Mouse (Mus musculus): ENCODE data around the gene Uck1. TPM values are rescaled to one million over a fixed set of nuclear protein-coding genes. Genes with fewer than 3 reads are reported as not detected.
A peak's percentile ranks its signal among the peaks of the same experiment; 100 is the strongest.

Uck1 gene
- polyA plus RNA-seq, 1 experiment from 2014 or later = 64.1 TPM

- no peak overlapping the region for H3K4me2 ChIP-seq (replicated peaks; ENCODE audit: low read depth, low read length)
- no peak overlapping the region for H3K9ac ChIP-seq (ENCODE audit: low read depth, low read length)
- no peak overlapping the region for H3K27ac ChIP-seq (ENCODE audit: low read depth, low read length)
- H3K4me1 ChIP-seq (replicated peaks; ENCODE audit: control insufficient read depth, insufficient read depth, low read length) = no peaks in the 10 kb centered on the region
- WGBS = 91% methylated on average over 3 of the region's 3 CpGs
- H3K36me3 ChIP-seq (ENCODE audit: control insufficient read depth, insufficient read depth, low read length) = peaks cover 5% of the 10 kb centered on the region; the same call in 1 of the 2 replicates
- no peak for ATAC-seq (ENCODE audit: low FRiP score)
- no peak overlapping the region for H3K4me3 ChIP-seq (ENCODE audit: low read depth, low read length)
- no peaks in the 10 kb centered on the region for H3K27me3 ChIP-seq (ENCODE audit: control insufficient read depth, insufficient read depth, low read length)
- H3K9me3 ChIP-seq (ENCODE audit: control insufficient read depth, low read length) = no peaks in the 10 kb centered on the region
- no peak for DNase-seq (ENCODE audit: low spot score)
These were observed 24.0 kb upstream of the Uck1 start for GRCm38 (mm10) chr2:32283986-32284385.

- peaks cover 5% of the 10 kb centered on the region; the same call in 1 of the 2 replicates for H3K36me3 ChIP-seq (ENCODE audit: control insufficient read depth, insufficient read depth, low read length)
- no peaks in the 10 kb centered on the region for H3K4me1 ChIP-seq (replicated peaks; ENCODE audit: control insufficient read depth, insufficient read depth, low read length)
- no peak overlapping the region for H3K27ac ChIP-seq (ENCODE audit: low read depth, low read length)
- DNase-seq (ENCODE audit: low spot score) = peak; percentile 76
- H3K4me3 ChIP-seq (ENCODE audit: low read depth, low read length) = no peak overlapping the region
- H3K9ac ChIP-seq (ENCODE audit: low read depth, low read length) = no peak overlapping the region
- no peaks in the 10 kb centered on the region for H3K27me3 ChIP-seq (ENCODE audit: control insufficient read depth, insufficient read depth, low read length)
- WGBS = 90% methylated on average over 1 of the region's 1 CpGs
- ATAC-seq (ENCODE audit: low FRiP score) = no peak
- H3K9me3 ChIP-seq (ENCODE audit: control insufficient read depth, low read length) = no peaks in the 10 kb centered on the region
- no peak overlapping the region for H3K4me2 ChIP-seq (replicated peaks; ENCODE audit: low read depth, low read length)
These were observed 22.8 kb upstream of the Uck1 start for GRCm38 (mm10) chr2:32282727-32283126.

DNA sequence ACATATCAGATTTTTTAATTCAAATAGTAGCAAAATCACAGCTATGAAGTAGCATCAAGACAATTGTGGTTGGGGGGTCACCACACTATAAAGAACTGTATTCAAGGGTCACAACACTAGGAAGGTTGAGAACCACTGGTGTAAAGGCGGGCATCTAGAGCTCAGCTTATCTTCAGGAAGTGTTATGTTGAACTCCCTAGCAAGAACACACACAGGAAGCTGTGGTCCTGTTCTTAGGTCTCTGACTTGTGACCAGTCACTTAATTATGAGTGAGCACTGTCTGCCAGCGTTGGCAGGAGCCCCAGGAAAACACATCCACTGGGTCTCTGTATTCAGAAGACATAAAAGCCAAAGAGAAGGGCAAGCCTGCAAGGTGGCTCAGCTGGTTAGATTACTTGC is 22.3 kb upstream of the Uck1 start:
- Histone ChIP-seq H3K4me3 (ENCODE audit: low read depth, low read length) (no peak overlapping the region), H3K4me1 (replicated peaks; ENCODE audit: control insufficient read depth, insufficient read depth, low read length) (no peaks in the 10 kb centered on the region), H3K27me3 (ENCODE audit: control insufficient read depth, insufficient read depth, low read length) (no peaks in the 10 kb centered on the region), H3K27ac (ENCODE audit: low read depth, low read length) (no peak overlapping the region), H3K9ac (ENCODE audit: low read depth, low read length) (no peak overlapping the region), H3K4me2 (replicated peaks; ENCODE audit: low read depth, low read length) (no peak overlapping the region), H3K36me3 (ENCODE audit: control insufficient read depth, insufficient read depth, low read length) (peaks cover 5% of the 10 kb centered on the region; the same call in 1 of the 2 replicates), H3K9me3 (ENCODE audit: control insufficient read depth, low read length) (no peaks in the 10 kb centered on the region)
- DNase-seq (ENCODE audit: low spot score) (no peak), ATAC-seq (ENCODE audit: low FRiP score) (no peak)
- 95% methylated on average over 2 of the region's 2 CpGs for WGBS

DNA sequence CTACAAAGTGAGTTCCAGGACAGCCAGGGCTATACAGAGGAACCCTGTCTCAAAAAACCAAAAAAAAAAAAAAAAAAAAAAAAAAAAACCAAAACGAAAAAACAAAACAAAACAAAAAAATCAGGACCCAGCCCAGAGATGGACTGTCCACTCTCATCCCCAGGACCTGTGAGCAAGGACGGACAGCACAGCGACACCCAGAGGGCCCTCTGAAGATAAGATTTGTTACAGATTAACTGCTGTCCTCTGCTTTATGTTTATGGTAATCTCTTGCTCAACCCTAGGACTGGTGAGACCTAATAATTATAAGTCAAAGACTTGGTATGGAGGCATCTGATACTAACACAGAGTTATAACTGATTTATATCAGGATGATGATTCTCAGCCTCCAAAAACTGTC is 15.9 kb upstream of the Uck1 start:
- Histone ChIP-seq H3K27ac (ENCODE audit: low read depth, low read length) (no peak overlapping the region), H3K9me3 (ENCODE audit: control insufficient read depth, low read length) (no peaks in the 10 kb centered on the region), H3K4me1 (replicated peaks; ENCODE audit: control insufficient read depth, insufficient read depth, low read length) (no peaks in the 10 kb centered on the region), H3K4me3 (ENCODE audit: low read depth, low read length) (no peak overlapping the region), H3K9ac (ENCODE audit: low read depth, low read length) (no peak overlapping the region), H3K4me2 (replicated peaks; ENCODE audit: low read depth, low read length) (no peak overlapping the region), H3K27me3 (ENCODE audit: control insufficient read depth, insufficient read depth, low read length) (no peaks in the 10 kb centered on the region), H3K36me3 (ENCODE audit: control insufficient read depth, insufficient read depth, low read length) (peaks cover 5% of the 10 kb centered on the region; the same call in 1 of the 2 replicates)
- WGBS = 80% methylated on average over 3 of the region's 3 CpGs
- DNase-seq (ENCODE audit: low spot score) = no peak
- no peak for ATAC-seq (ENCODE audit: low FRiP score)

- H3K9me3 ChIP-seq (ENCODE audit: control insufficient read depth, low read length) = no peaks in the 10 kb centered on the region
- ATAC-seq (ENCODE audit: low FRiP score) = no peak
- no peak overlapping the region for H3K4me2 ChIP-seq (replicated peaks; ENCODE audit: low read depth, low read length)
- peaks cover 4% of the 10 kb centered on the region; the same call in 1 of the 2 replicates for H3K4me1 ChIP-seq (replicated peaks; ENCODE audit: control insufficient read depth, insufficient read depth, low read length)
- WGBS = 30% methylated on average over 4 of the region's 4 CpGs
- 0 out of 2 replicates have a peak, but pooled peaks cover 4% of the 10 kb centered on the region for H3K36me3 ChIP-seq (ENCODE audit: control insufficient read depth, insufficient read depth, low read length)
- no peak overlapping the region for H3K9ac ChIP-seq (ENCODE audit: low read depth, low read length)
- no peaks in the 10 kb centered on the region for H3K27me3 ChIP-seq (ENCODE audit: control insufficient read depth, insufficient read depth, low read length)
- H3K4me3 ChIP-seq (ENCODE audit: low read depth, low read length) = no peak overlapping the region
- DNase-seq (ENCODE audit: low spot score) = peak; percentile 56
- H3K27ac ChIP-seq (ENCODE audit: low read depth, low read length) = no peak overlapping the region
These were observed 676 bp upstream of the Uck1 start for GRCm38 (mm10) chr2:32260635-32261034.

DNA sequence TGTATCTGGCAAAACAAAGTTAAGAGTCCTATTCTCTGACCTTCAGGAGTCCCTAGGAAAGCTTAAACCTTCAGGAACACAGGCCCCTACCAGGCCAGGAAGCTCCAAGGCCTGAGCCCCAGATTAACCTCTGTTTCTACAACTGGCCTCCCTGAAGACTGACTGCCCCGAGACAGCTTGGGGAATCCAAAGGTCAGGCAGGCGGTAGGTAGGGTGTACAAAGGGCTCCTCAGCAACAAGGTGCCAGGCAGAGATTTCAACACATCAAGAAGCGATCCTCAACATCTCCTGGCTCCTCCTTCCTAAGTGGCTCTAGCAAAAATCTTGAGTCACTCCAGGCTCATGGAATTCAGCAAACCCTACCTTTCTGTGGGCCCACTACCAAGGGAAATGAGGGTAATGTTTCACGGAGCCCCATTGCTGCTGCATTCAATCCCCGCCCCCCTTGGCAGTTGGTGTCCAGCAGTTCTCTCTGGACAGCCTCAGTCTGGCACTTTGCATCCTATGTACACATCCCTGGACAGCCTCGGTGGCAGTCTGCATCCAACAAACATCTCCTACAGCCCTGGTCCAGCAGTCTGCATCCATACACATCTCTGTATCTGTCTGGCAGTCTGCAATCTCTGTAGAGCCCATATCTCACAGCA is 949 bp downstream of the Uck1 start:
- WGBS = 62% methylated on average over 6 of the region's 6 CpGs
- H3K9ac ChIP-seq (ENCODE audit: low read depth, low read length) = peak overlapping the region; percentile 67
- peak; percentile 6 for DNase-seq (ENCODE audit: low spot score)
- H3K9me3 ChIP-seq (ENCODE audit: control insufficient read depth, low read length) = no peaks in the 10 kb centered on the region
- peak overlapping the region; percentile 85 for H3K4me3 ChIP-seq (ENCODE audit: low read depth, low read length)
- no peak for ATAC-seq (ENCODE audit: low FRiP score)
- no peaks in the 10 kb centered on the region for H3K27me3 ChIP-seq (ENCODE audit: control insufficient read depth, insufficient read depth, low read length)
- 0 out of 2 replicates have a peak, but pooled peaks cover 7% of the 10 kb centered on the region for H3K36me3 ChIP-seq (ENCODE audit: control insufficient read depth, insufficient read depth, low read length)
- peaks cover 4% of the 10 kb centered on the region; the same call in 1 of the 2 replicates for H3K4me1 ChIP-seq (replicated peaks; ENCODE audit: control insufficient read depth, insufficient read depth, low read length)
- H3K4me2 ChIP-seq (replicated peaks; ENCODE audit: low read depth, low read length) = peak overlapping the region; percentile 78
- no peak overlapping the region for H3K27ac ChIP-seq (ENCODE audit: low read depth, low read length)

DNA sequence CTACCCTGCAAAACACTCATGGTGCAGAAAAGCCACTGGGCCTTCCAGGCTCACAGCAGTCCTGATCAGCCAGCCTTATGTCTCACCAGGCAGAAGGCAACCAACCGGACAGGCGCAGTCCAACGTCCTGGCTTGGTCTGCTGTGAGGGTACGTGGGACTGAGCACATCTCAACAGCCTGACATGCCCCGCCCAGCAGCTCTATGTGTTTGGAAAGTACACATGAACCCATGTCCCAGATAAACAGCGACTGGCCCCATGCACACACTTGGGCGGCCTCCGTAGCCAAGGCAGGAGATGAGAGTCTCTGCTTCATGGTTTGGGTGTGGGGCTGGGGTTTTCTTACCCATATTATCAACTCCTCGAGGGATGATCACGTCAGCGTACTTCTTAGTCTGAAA is 3.7 kb downstream of the Uck1 start:
- Histone ChIP-seq H3K27ac (ENCODE audit: low read depth, low read length) (no peak overlapping the region), H3K4me1 (replicated peaks; ENCODE audit: control insufficient read depth, insufficient read depth, low read length) (peaks cover 4% of the 10 kb centered on the region; the same call in 1 of the 2 replicates), H3K4me2 (replicated peaks; ENCODE audit: low read depth, low read length) (no peak overlapping the region), H3K36me3 (ENCODE audit: control insufficient read depth, insufficient read depth, low read length) (0 out of 2 replicates have a peak, but pooled peaks cover 9% of the 10 kb centered on the region), H3K9me3 (ENCODE audit: control insufficient read depth, low read length) (no peaks in the 10 kb centered on the region), H3K27me3 (ENCODE audit: control insufficient read depth, insufficient read depth, low read length) (no peaks in the 10 kb centered on the region), H3K9ac (ENCODE audit: low read depth, low read length) (no peak overlapping the region), H3K4me3 (ENCODE audit: low read depth, low read length) (no peak overlapping the region)
- ATAC-seq (ENCODE audit: low FRiP score) = no peak
- WGBS = 93% methylated on average over 11 of the region's 11 CpGs
- no peak for DNase-seq (ENCODE audit: low spot score)

- DNase-seq (ENCODE audit: low spot score) (no peak), ATAC-seq (ENCODE audit: low FRiP score) (no peak)
- H3K9ac ChIP-seq (ENCODE audit: low read depth, low read length) = no peak overlapping the region
- H3K4me2 ChIP-seq (replicated peaks; ENCODE audit: low read depth, low read length) = no peak overlapping the region
- no peak overlapping the region for H3K27ac ChIP-seq (ENCODE audit: low read depth, low read length)
- no peak overlapping the region for H3K4me3 ChIP-seq (ENCODE audit: low read depth, low read length)
- H3K27me3 ChIP-seq (ENCODE audit: control insufficient read depth, insufficient read depth, low read length) = no peaks in the 10 kb centered on the region
- H3K36me3 ChIP-seq (ENCODE audit: control insufficient read depth, insufficient read depth, low read length) = 0 out of 2 replicates have a peak, but pooled peaks cover 9% of the 10 kb centered on the region
- H3K4me1 ChIP-seq (replicated peaks; ENCODE audit: control insufficient read depth, insufficient read depth, low read length) = peaks cover 4% of the 10 kb centered on the region; the same call in 1 of the 2 replicates
- no peaks in the 10 kb centered on the region for H3K9me3 ChIP-seq (ENCODE audit: control insufficient read depth, low read length)
- WGBS = 89% methylated on average over 5 of the region's 5 CpGs
These were observed 5.4 kb downstream of the Uck1 start for GRCm38 (mm10) chr2:32254563-32254962.

DNA sequence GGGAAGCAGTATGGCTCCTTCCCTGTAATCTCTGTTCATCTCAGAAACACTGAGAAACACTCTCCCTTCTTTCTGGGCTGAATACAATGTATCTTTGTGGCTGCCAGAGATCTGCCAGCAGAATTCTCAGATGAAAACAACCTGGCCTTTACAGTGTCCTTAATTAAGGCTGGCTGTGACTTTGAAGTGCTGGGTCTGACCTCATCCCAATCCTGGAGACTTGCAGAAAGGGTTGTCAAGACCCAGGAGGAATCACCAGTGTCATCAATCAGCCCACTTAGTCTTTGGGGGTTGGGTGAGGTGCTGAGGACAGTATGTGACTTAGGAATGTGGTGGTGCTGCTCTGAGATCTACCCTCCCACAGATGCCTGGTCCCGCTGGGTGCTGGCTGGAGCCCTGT is 6.6 kb downstream of the Uck1 start:
- H3K4me3 ChIP-seq (ENCODE audit: low read depth, low read length) = no peak overlapping the region
- H3K27me3 ChIP-seq (ENCODE audit: control insufficient read depth, insufficient read depth, low read length) = no peaks in the 10 kb centered on the region
- 0 out of 2 replicates have a peak, but pooled peaks cover 9% of the 10 kb centered on the region for H3K36me3 ChIP-seq (ENCODE audit: control insufficient read depth, insufficient read depth, low read length)
- no peak overlapping the region for H3K9ac ChIP-seq (ENCODE audit: low read depth, low read length)
- ATAC-seq (ENCODE audit: low FRiP score) (no peak), DNase-seq (ENCODE audit: low spot score) (no peak)
- 64% methylated on average over 1 of the region's 1 CpGs for WGBS
- no peaks in the 10 kb centered on the region for H3K9me3 ChIP-seq (ENCODE audit: control insufficient read depth, low read length)
- H3K4me2 ChIP-seq (replicated peaks; ENCODE audit: low read depth, low read length) = no peak overlapping the region
- H3K27ac ChIP-seq (ENCODE audit: low read depth, low read length) = no peak overlapping the region
- H3K4me1 ChIP-seq (replicated peaks; ENCODE audit: control insufficient read depth, insufficient read depth, low read length) = no peaks in the 10 kb centered on the region
